Mouse (Mus musculus) liver, postnatal 0 days (tissue): ENCODE data around the gene Tacc2. TPM values are rescaled to one million over a fixed set of nuclear protein-coding genes. Genes with fewer than 3 reads are reported as not detected.
A peak's percentile ranks its signal among the peaks of the same experiment; 100 is the strongest.

Source experiments
- ATAC-seq: fragments of 200-750 bp; cut with Nextera tagmentation; 2 replicates; pipeline ENCODE4 v1.8.0; 2017; ENCODE audit warnings: mild to moderate bottlenecking, moderate library complexity
- DNase-seq: peaks from one replicate; pipeline ENCODE4 v3.0.0-alpha.2; 2016
- H3K27ac ChIP-seq: fragments of 300-500 bp; sonication (generic); 2 replicates; pipeline ENCODE4 v1.5.1; 2014; ENCODE audit warnings: antibody characterized with exemption, moderate library complexity, mild to moderate bottlenecking, low read depth
- H3K27me3 ChIP-seq: fragments of 300-500 bp; sonication (generic); 2 replicates; pipeline ENCODE4 v1.6.1; 2014; ENCODE audit warnings: low read length, control low read depth, mixed read lengths; ENCODE audit not compliant: insufficient read depth
- H3K36me3 ChIP-seq: fragments of 300-500 bp; sonication (generic); replicated peaks from 2 replicates; pipeline ENCODE4 v1.6.1; 2014; ENCODE audit warnings: mild to moderate bottlenecking, control low read depth, low read length, moderate library complexity, mixed read lengths; ENCODE audit not compliant: insufficient read depth
- H3K4me1 ChIP-seq: fragments of 300-500 bp; sonication (generic); 2 replicates; pipeline ENCODE4 v1.6.1; 2014; ENCODE audit warnings: antibody characterized with exemption, mild to moderate bottlenecking, control low read depth; ENCODE audit not compliant: insufficient read depth
- H3K4me2 ChIP-seq: fragments of 300-500 bp; sonication (generic); 2 replicates; pipeline ENCODE4 v1.6.1; 2014; ENCODE audit warnings: low read depth, mild to moderate bottlenecking, low read length, moderate library complexity, mixed read lengths
- H3K4me3 ChIP-seq: fragments of 300-500 bp; sonication (generic); 2 replicates; pipeline ENCODE4 v1.5.1; 2014; ENCODE audit warnings: low read depth, low read length
- H3K9ac ChIP-seq: fragments of 300-500 bp; sonication (generic); replicated peaks from 2 replicates; pipeline ENCODE4 v1.6.1; 2014; ENCODE audit warnings: mild to moderate bottlenecking, moderate library complexity
- H3K9me3 ChIP-seq: fragments of 300-500 bp; sonication (generic); 2 replicates; pipeline ENCODE4 v1.6.1; 2016; ENCODE audit warnings: mild to moderate bottlenecking, control low read depth, low read length, mixed read lengths
- CTCF ChIP-seq: sonication (generic); IDR thresholded peaks from 2 replicates; pipeline ENCODE4 v1.5.1; 2016; ENCODE audit warnings: antibody characterized with exemption, low read depth
- EP300 ChIP-seq: IDR thresholded peaks from 2 replicates; pipeline ENCODE4 v1.6.1; 2016; ENCODE audit warnings: antibody characterized with exemption, low read depth, mild to moderate bottlenecking
- WGBS: fragments of 180-500 bp; shearing (Covaris S2); extraction: QIAGEN DNeasy Blood & Tissue Kit; methylation state at CpG from one replicate; pipeline ENCODE4 v1.1.7; 2014; ENCODE audit not compliant: insufficient replicate concordance; 5-methylcytosine and 5-hydroxymethylcytosine counted together
- polyA plus RNA-seq: library from polyadenylated mRNA; unstranded; fragments of >200 nt; fragmentation: Nextera tagmentation; extraction: Ambion mirVana; gene quantifications from 2 replicates; pipeline ENCODE4 v1.2.1, GENCODE M21; 2015

Gene Tacc2
- polyA plus RNA-seq, 1 experiment from 2014 or later = 3.5 TPM

DNA sequence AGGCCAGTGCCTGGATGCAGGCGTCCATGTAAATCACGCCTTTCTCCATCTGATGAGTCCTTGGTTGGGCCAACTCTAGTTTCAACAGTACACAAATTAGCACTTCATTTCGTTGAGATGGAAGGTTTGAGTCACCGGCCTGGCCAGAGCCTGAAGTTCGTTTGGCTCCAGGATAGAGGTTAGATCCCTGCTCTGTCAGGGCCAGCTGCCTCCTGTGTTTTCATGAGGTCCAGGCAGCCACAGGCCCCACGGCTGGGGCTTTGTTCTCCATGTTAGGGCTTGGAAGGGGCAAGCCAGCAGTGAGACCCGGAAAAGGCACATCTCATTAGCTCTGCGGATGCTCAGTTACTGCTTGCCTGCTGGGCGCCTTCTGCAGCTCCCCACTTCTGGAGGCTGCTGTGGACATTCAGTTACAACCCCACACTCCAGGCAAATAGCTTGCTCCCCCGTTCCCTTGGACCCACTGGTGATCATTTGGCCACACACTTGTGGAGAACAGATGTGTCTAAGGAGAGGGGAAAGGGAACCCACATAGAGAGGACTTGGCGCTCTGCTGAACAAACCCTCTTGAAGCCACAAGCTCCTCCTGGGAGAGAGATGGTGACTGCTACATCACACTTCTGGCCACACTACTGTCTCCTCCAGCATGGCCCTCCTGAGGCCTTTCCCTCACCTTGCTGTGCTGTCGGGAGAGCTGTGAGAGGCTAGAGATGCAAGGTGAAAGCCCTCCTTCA lies 100.5 kb downstream of the Tacc2 start:
- no peaks in the 10 kb centered on the region for H3K4me1 ChIP-seq
- no peak for DNase-seq
- no peaks in the 10 kb centered on the region for H3K27me3 ChIP-seq
- H3K4me3 ChIP-seq = no peak overlapping the region
- H3K4me2 ChIP-seq = no peak overlapping the region
- H3K36me3 ChIP-seq = 0 out of 2 replicates have a peak, but pooled peaks cover 6% of the 10 kb centered on the region
- ATAC-seq = no peak
- no peaks in the 10 kb centered on the region for H3K9me3 ChIP-seq
- no peak overlapping the region for H3K9ac ChIP-seq
- TF ChIP-seq CTCF (no peak), EP300 (no peak)
- no peak overlapping the region for H3K27ac ChIP-seq
- WGBS = 84% methylated on average over 12 of the region's 12 CpGs

DNA sequence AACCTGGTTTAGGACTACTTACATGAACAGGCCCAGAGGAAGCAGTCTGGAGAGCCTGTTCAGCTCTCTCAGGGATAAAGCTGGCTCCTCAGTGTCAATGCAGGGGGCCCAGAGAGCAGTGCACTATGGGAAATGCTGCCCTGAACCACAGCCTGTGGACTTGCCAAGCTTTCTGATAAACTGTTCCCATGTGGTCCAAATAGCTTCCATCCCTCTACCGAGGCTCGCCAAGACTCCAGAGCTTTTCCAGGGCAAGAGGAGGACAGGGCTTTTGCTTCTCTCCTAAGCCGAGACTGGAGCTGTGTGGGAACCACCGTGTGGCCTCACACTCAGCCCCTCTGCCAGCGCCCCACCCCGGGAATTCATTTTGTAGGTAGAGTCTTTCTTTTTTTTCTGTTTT lies 101.2 kb downstream of the Tacc2 start:
- H3K4me1 ChIP-seq = no peaks in the 10 kb centered on the region
- ATAC-seq (no peak), DNase-seq (no peak)
- H3K4me2 ChIP-seq = no peak overlapping the region
- H3K27me3 ChIP-seq = no peaks in the 10 kb centered on the region
- WGBS = 77% methylated on average over 6 of the region's 6 CpGs
- H3K9me3 ChIP-seq = no peaks in the 10 kb centered on the region
- H3K9ac ChIP-seq = no peak overlapping the region
- no peak overlapping the region for H3K27ac ChIP-seq
- no peak overlapping the region for H3K4me3 ChIP-seq
- no peak for TF ChIP-seq CTCF
- no peak for TF ChIP-seq EP300
- 0 out of 2 replicates have a peak, but pooled peaks cover 6% of the 10 kb centered on the region for H3K36me3 ChIP-seq

DNA sequence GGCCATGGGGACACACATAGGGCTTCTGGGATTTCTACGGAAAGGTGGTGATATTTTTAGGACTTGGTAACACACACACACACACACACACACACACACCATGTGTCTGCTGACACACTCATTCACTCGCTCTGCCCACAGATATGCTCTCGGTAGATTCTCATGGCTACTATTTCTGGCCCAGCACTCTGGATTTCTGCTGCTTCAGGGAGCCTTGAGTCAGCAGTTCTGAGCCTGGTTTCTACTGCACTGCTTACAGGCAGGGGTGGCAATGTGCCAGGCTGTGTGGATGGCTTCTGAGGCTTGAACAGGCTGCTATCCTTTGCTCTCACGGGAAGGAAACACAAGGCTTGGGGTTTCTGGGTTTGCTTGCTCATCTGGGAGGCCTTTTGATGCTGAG lies 104.6 kb downstream of the Tacc2 start:
- ATAC-seq (no peak), DNase-seq (no peak)
- WGBS = 71% methylated on average over 4 of the region's 4 CpGs

DNA sequence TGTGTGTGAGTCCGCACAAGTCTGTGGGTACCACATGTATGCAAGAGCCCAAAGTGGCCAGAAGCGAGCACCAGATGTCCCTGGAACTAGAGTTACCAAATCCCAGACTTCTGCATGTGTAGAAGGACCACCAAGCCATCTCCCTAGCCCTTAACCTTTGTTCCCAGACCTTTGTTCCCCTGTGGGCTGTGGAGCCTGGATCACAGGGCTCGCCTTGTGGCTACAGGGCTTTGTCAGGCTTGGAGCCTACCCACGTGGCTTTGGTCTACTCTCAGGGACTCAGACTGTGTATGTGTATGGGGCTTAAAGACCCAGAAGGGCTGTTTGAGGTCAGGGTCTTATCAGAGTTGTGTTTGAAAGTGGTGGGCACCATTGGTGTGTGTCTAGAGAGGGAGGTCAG lies 111.4 kb downstream of the Tacc2 start:
- no peaks in the 10 kb centered on the region for H3K36me3 ChIP-seq

More for the DNA sequence above, 104.6 kb downstream of the Tacc2 start:
- H3K27ac ChIP-seq = no peak overlapping the region
- H3K9me3 ChIP-seq = no peaks in the 10 kb centered on the region
- TF ChIP-seq CTCF (no peak), EP300 (no peak)
- H3K27me3 ChIP-seq = no peaks in the 10 kb centered on the region
- H3K4me2 ChIP-seq = no peak overlapping the region
- no peak overlapping the region for H3K4me3 ChIP-seq
- H3K9ac ChIP-seq = no peak overlapping the region
- H3K36me3 ChIP-seq = no peaks in the 10 kb centered on the region
- H3K4me1 ChIP-seq = no peaks in the 10 kb centered on the region

DNA sequence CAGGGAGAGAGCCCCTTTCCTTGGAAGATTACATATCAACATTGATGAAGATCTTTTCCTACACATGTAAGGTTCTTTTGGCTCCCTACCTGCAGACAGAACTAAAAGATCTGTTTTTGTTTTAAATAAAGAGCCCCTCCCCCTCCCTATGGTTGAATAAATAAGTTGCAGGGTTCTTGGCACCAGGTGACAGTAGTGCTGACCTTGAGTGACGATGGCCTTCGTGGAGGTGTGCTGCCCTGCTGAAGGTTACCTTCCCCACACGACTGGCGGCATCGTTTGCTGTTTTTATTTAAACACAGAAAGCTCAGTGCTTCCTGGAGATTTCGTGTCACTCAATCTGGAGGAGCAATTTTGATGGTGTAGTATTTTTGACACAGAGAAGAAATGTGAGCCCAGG lies 113.6 kb downstream of the Tacc2 start:
- 65% methylated on average over 6 of the region's 6 CpGs for WGBS

More for the DNA sequence above, 111.4 kb downstream of the Tacc2 start:
- Histone ChIP-seq H3K4me2 (no peak overlapping the region), H3K9ac (no peak overlapping the region), H3K9me3 (no peaks in the 10 kb centered on the region), H3K27ac (no peak overlapping the region), H3K4me3 (no peak overlapping the region), H3K4me1 (peaks cover 9% of the 10 kb centered on the region), H3K27me3 (no peaks in the 10 kb centered on the region)
- no peak for ATAC-seq
- no peak for TF ChIP-seq EP300
- no peak for TF ChIP-seq CTCF
- no peak for DNase-seq
- 73% methylated on average over 4 of the region's 4 CpGs for WGBS

DNA sequence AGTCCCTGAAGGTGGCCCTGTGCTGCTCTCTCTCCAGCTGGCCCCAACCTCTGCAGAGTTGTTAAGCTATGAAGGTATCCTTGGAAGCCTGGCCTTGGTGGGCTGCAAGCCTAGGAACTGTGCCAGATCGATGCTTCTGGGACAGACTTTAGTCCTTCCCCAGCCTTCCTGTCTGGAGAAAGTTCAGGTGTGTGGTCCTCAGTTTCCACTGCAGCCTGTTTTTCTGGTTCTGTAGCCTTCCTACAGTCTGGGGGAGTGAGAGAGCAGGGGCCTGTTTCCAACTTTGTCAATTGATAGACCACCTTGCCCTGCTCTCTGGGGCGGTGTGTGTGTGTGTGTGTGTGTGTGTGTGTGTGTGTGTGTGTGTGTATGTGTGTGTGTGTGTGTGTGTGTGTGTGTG lies 114.7 kb downstream of the Tacc2 start:
- H3K9ac ChIP-seq = 0 out of 2 replicates have a peak overlapping the region, but pooled peaks have one; percentile 11
- H3K4me1 ChIP-seq = peaks cover 9% of the 10 kb centered on the region
- H3K27me3 ChIP-seq = no peaks in the 10 kb centered on the region
- DNase-seq = no peak
- no peak for TF ChIP-seq CTCF
- TF ChIP-seq EP300 = no peak
- no peaks in the 10 kb centered on the region for H3K36me3 ChIP-seq
- 51% methylated on average over 2 of the region's 2 CpGs for WGBS
- H3K9me3 ChIP-seq = no peaks in the 10 kb centered on the region
- no peak for ATAC-seq
- H3K27ac ChIP-seq = no peak overlapping the region
- no peak overlapping the region for H3K4me2 ChIP-seq
- H3K4me3 ChIP-seq = no peak overlapping the region

More for the DNA sequence above, 113.6 kb downstream of the Tacc2 start:
- Histone ChIP-seq H3K4me2 (no peak overlapping the region), H3K9me3 (no peaks in the 10 kb centered on the region), H3K9ac (no peak overlapping the region), H3K27ac (no peak overlapping the region), H3K4me3 (no peak overlapping the region), H3K4me1 (peaks cover 9% of the 10 kb centered on the region), H3K27me3 (no peaks in the 10 kb centered on the region), H3K36me3 (no peaks in the 10 kb centered on the region)
- DNase-seq = no peak
- TF ChIP-seq EP300 (no peak), CTCF (no peak)
- peak; percentile 44; the same call in 1 of the 2 replicates for ATAC-seq
